Mouse (Mus musculus) neural tube, embryonic 14.5 days (tissue): Measurements from ENCODE around the gene Gm49403. TPM values are rescaled to one million over a fixed set of nuclear protein-coding genes. Genes with fewer than 3 reads are reported as not detected.

Experiments
- ATAC-seq: fragments of 200-750 bp; cut with Nextera tagmentation; 2 replicates; pipeline ENCODE4 v1.8.0; 2017; ENCODE audit warnings: low read depth, mild to moderate bottlenecking, moderate TSS enrichment, moderate library complexity
- H3K27ac ChIP-seq: fragments of 300-500 bp; sonication (generic); 2 replicates; pipeline ENCODE4 v1.5.1; 2014; ENCODE audit warnings: low read depth, mild to moderate bottlenecking, control low read depth, low read length, moderate library complexity, mixed read lengths
- H3K27me3 ChIP-seq: fragments of 300-500 bp; sonication (generic); 2 replicates; pipeline ENCODE4 v1.6.1; 2014; ENCODE audit warnings: low read length; ENCODE audit not compliant: control insufficient read depth, insufficient read depth
- H3K36me3 ChIP-seq: fragments of 300-500 bp; sonication (generic); 2 replicates; pipeline ENCODE4 v1.6.1; 2014; ENCODE audit warnings: low read length, mixed read lengths; ENCODE audit not compliant: control insufficient read depth, insufficient read depth
- H3K4me1 ChIP-seq: fragments of 300-500 bp; sonication (generic); 2 replicates; pipeline ENCODE4 v1.6.1; 2014; ENCODE audit warnings: low read length; ENCODE audit not compliant: control insufficient read depth, insufficient read depth
- H3K4me2 ChIP-seq: fragments of 300-500 bp; sonication (generic); 2 replicates; pipeline ENCODE4 v1.6.1; 2014; ENCODE audit warnings: mild to moderate bottlenecking, low read depth, low read length, control low read depth
- H3K4me3 ChIP-seq: fragments of 300-500 bp; sonication (generic); 2 replicates; pipeline ENCODE4 v1.5.1; 2014; ENCODE audit warnings: low read depth, low read length, control low read depth, mixed read lengths
- H3K9ac ChIP-seq: fragments of 300-500 bp; sonication (generic); replicated peaks from 2 replicates; pipeline ENCODE4 v1.6.1; 2014; ENCODE audit warnings: low read depth, mild to moderate bottlenecking, control low read depth, low read length, mixed read lengths
- H3K9me3 ChIP-seq: fragments of 300-500 bp; sonication (generic); 2 replicates; pipeline ENCODE4 v1.6.1; 2016; ENCODE audit warnings: low read length; ENCODE audit not compliant: control insufficient read depth
- WGBS: fragments of 180-500 bp; shearing (Covaris S2); extraction: QIAGEN DNeasy Blood & Tissue Kit; methylation state at CpG from one replicate; pipeline ENCODE4 v1.1.7; 2014; 5-methylcytosine and 5-hydroxymethylcytosine counted together
- microRNA-seq: library from miRNA; unstranded; fragments of <30 nt; microRNA quantifications from one replicate; pipeline ENCODE4, GENCODE M21; 2016
- polyA plus RNA-seq: library from polyadenylated mRNA; unstranded; fragments of >200 nt; fragmentation: Nextera tagmentation; extraction: Ambion mirVana; gene quantifications from 2 replicates; pipeline ENCODE4 v1.2.1, GENCODE M21; 2014

Gm49403 gene
- polyA plus RNA-seq, 1 experiment from 2014 or later: not detected

DNA sequence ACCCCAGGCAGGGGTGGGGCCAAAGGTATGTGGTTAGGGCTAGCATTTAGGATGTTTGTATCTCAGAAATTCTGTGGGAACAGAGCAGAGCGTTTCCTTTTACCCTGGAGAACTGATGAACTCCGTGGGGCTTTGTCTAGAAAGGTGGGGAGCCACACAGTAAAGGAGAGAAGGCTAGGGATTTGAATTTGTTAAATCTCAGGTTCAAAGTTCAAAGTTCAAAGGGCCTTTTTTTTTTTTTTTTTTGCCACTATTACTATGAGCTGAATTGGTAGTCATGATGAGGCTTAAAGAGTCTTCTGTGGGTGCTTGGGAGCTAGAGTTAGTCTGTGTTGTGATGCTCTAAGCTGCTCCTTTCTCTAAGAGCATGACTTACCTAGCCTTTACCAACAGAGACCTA is 53.0 kb downstream of the Gm49403 start:
- Histone ChIP-seq H3K27ac (no peak overlapping the region), H3K27me3 (no peaks in the 10 kb centered on the region), H3K36me3 (no peaks in the 10 kb centered on the region), H3K4me2 (no peak overlapping the region), H3K4me1 (peaks cover 6% of the 10 kb centered on the region), H3K4me3 (no peak overlapping the region), H3K9me3 (no peaks in the 10 kb centered on the region), H3K9ac (no peak overlapping the region)
- ATAC-seq: no peak
- 85% methylated on average over 2 of the region's 2 CpGs for WGBS

Small RNA genes within 50 kb of the gene (microRNA-seq; reads per million reads assigned to microRNA genes)
- gene Mir5136: not detected

Other genes with a start within 250 kb of the Gm49403 start
- 0.19 and 0.26 TPM in 2 replicates for gene Chrm1, start 220.1 kb upstream of the Gm49403 start, polyA plus RNA-seq
- gene Slc3a2, start 160.6 kb upstream of the Gm49403 start, polyA plus RNA-seq: 145 and 163 TPM in 2 replicates
- gene Wdr74, start 148.1 kb upstream of the Gm49403 start, polyA plus RNA-seq: 88.5 and 91.5 TPM in 2 replicates
- gene 1700092M07Rik, start 143.2 kb upstream of the Gm49403 start, polyA plus RNA-seq: 1.8 and 2.6 TPM in 2 replicates
- gene Stx5a, start 142.5 kb upstream of the Gm49403 start, polyA plus RNA-seq: 115 and 120 TPM in 2 replicates
- 120 and 140 TPM in 2 replicates for gene Nxf1, start 126.9 kb upstream of the Gm49403 start, polyA plus RNA-seq
- 223 and 263 TPM in 2 replicates for gene Tmem223, start 112.9 kb upstream of the Gm49403 start, polyA plus RNA-seq
- 25.9 and 32.7 TPM in 2 replicates for gene Tmem179b, start 109.5 kb upstream of the Gm49403 start, polyA plus RNA-seq
- gene Taf6l, start 97.5 kb upstream of the Gm49403 start, polyA plus RNA-seq: 17.7 and 19.0 TPM in 2 replicates
- gene Polr2g, start 85.4 kb upstream of the Gm49403 start, polyA plus RNA-seq: 141 and 153 TPM in 2 replicates
- 7.1 and 7.7 TPM in 2 replicates for gene Zbtb3, start 81.4 kb upstream of the Gm49403 start, polyA plus RNA-seq
- gene Ttc9c, start 64.6 kb upstream of the Gm49403 start, polyA plus RNA-seq: 52.2 and 54.3 TPM in 2 replicates
- gene Hnrnpul2, start 63.9 kb upstream of the Gm49403 start, polyA plus RNA-seq: 9.1 and 9.5 TPM in 2 replicates
- not detected in 2 replicates for gene AC129217.1, start 54.2 kb upstream of the Gm49403 start, polyA plus RNA-seq
- 86.3 and 94.5 TPM in 2 replicates for gene Bscl2, start 46.5 kb upstream of the Gm49403 start, polyA plus RNA-seq
- 459 and 608 TPM in 2 replicates for gene Gng3, start 44.7 kb upstream of the Gm49403 start, polyA plus RNA-seq
- gene Lrrn4cl, start 33.2 kb upstream of the Gm49403 start, polyA plus RNA-seq: 0.99 and 1.3 TPM in 2 replicates
- 135 and 142 TPM in 2 replicates for gene Ubxn1, start 12.4 kb upstream of the Gm49403 start, polyA plus RNA-seq
- gene Uqcc3, start 3.0 kb upstream of the Gm49403 start, polyA plus RNA-seq: 63.2 and 64.1 TPM in 2 replicates
- 30.8 and 31.7 TPM in 2 replicates for gene Lbhd1, start 198 bp upstream of the Gm49403 start, polyA plus RNA-seq
- gene 1810009A15Rik, start 4.9 kb downstream of the Gm49403 start, polyA plus RNA-seq: 39.0 and 48.9 TPM in 2 replicates
- 0.39 TPM in 1 of 2 replicates, not detected in the other for gene Gm49416, start 5.0 kb downstream of the Gm49403 start, polyA plus RNA-seq
- gene Ints5, start 9.1 kb downstream of the Gm49403 start, polyA plus RNA-seq: 22.0 and 30.3 TPM in 2 replicates
- 69.9 and 92.2 TPM in 2 replicates for gene Ganab, start 14.1 kb downstream of the Gm49403 start, polyA plus RNA-seq
- gene B3gat3, start 36.4 kb downstream of the Gm49403 start, polyA plus RNA-seq: 66.3 and 67.2 TPM in 2 replicates
- 1.1 and 1.7 TPM in 2 replicates for gene Rom1, start 45.4 kb downstream of the Gm49403 start, polyA plus RNA-seq
- 6.2 and 8.7 TPM in 2 replicates for gene Eml3, start 45.6 kb downstream of the Gm49403 start, polyA plus RNA-seq
- gene Mta2, start 57.9 kb downstream of the Gm49403 start, polyA plus RNA-seq: 29.1 and 33.7 TPM in 2 replicates
- 20.4 and 25.3 TPM in 2 replicates for gene Tut1, start 69.9 kb downstream of the Gm49403 start, polyA plus RNA-seq
- 297 and 333 TPM in 2 replicates for gene Eef1g, start 83.1 kb downstream of the Gm49403 start, polyA plus RNA-seq
- gene Ahnak, start 105.4 kb downstream of the Gm49403 start, polyA plus RNA-seq: 2.7 and 3.7 TPM in 2 replicates
- gene Scgb1a1, start 204.0 kb downstream of the Gm49403 start, polyA plus RNA-seq: not detected in 2 replicates